Mouse (Mus musculus) macrophage (primary cell): ENCODE results near the gene Prrx2. TPM values are rescaled to one million over a fixed set of nuclear protein-coding genes. Genes with fewer than 3 reads are reported as not detected.
"Not testable (repeated sequence)": the region's sequence is repeated elsewhere in the genome, so short reads cannot be mapped to it uniquely, and the experiment has no call there.

ENCODE experiments used
- H3K27ac ChIP-seq: fragments of 350-480 bp; formaldehyde crosslinking; 2 replicates; pipeline ENCODE4 v1.9.0; 2021
- H3K36me3 ChIP-seq: fragments of 350-480 bp; formaldehyde crosslinking; 2 replicates; pipeline ENCODE4 v1.9.0; 2021; ENCODE audit errors: inconsistent target
- H3K4me3 ChIP-seq: fragments of 350-480 bp; formaldehyde crosslinking; 2 replicates; pipeline ENCODE4 v1.9.0; 2021; ENCODE audit errors: inconsistent target
- H3K79me2 ChIP-seq: fragments of 350-480 bp; formaldehyde crosslinking; 2 replicates; pipeline ENCODE4 v1.9.0; 2021; ENCODE audit errors: inconsistent target
- WGBS: methylation state at CpG from one replicate; pipeline ENCODE4 v1.1.7; 2026; ENCODE audit warnings: inconsistent platforms; ENCODE audit not compliant: missing documents; 5-methylcytosine and 5-hydroxymethylcytosine counted together
- polyA plus RNA-seq: library from polyadenylated mRNA; stranded (reverse); fragments of 250-400 nt; gene quantifications from 3 replicates; pipeline ENCODE4 v1.2.4, GENCODE M21; 2018; ENCODE audit warnings: inconsistent platforms

Prrx2 gene
- polyA plus RNA-seq, 1 experiment from 2014 or later = not detected

DNA sequence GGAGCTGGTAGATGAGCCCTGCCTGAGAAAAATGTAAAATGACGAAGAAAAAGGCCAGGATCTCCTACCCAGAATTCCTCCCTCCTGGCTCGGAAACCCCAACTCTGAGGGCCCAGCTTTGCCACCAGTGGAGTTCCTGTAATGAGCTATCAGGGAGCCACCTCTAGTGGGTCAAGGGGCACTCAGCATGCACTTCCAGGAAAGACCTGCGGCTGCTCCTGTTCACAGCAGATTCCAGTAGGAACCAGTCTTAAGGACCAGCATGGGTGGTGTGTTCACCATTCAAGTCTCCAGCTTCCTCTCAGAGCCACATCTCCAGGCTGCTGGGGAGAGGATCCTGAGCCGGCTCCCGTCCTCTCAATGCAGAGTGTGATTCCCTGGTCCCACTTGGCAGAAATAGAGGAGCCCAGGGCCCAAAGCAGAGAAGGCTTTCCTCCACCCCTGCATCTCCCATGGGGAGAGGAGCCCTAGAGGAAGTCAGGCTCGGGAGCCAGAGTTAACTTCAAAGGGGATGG lies 66.9 kb downstream of the Prrx2 start:
- Histone ChIP-seq H3K36me3 (no peaks in the 10 kb centered on the region), H3K27ac (no peak overlapping the region), H3K79me2 (no peaks in the 10 kb centered on the region), H3K4me3 (no peak overlapping the region)
- 85% methylated on average over 6 of the region's 6 CpGs for WGBS

DNA sequence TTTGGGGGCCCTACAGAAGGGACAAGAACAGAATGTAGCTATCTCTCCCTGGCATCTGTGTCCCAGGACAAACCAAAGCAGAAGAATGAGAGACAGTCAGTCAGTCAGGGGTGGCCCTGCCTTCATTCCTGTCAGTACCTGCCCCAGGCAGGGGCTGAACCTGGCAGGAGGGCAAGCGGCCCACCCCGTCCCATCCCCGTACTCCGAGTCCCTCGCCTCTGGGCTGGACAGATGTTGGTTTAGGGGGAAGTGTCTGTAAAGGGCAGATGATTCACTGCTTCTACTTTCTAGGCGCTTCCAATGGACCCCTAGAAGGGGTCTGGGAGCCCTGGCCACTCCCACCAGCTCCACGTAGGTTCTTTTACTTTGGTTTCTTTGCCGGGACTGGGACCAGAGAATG lies 67.5 kb downstream of the Prrx2 start:
- no peaks in the 10 kb centered on the region for H3K79me2 ChIP-seq
- H3K36me3 ChIP-seq = no peaks in the 10 kb centered on the region
- no peak overlapping the region for H3K27ac ChIP-seq
- WGBS = 74% methylated on average over 8 of the region's 8 CpGs
- no peak overlapping the region for H3K4me3 ChIP-seq

GRCm38 (mm10) chr2:30902726-30903722 lies 68.3 kb downstream of the Prrx2 start:
- Histone ChIP-seq H3K79me2 (no peaks in the 10 kb centered on the region), H3K4me3 (no peak overlapping the region), H3K36me3 (no peaks in the 10 kb centered on the region), H3K27ac (no peak overlapping the region)
- 40% methylated on average over 31 of the region's 37 CpGs for WGBS

DNA sequence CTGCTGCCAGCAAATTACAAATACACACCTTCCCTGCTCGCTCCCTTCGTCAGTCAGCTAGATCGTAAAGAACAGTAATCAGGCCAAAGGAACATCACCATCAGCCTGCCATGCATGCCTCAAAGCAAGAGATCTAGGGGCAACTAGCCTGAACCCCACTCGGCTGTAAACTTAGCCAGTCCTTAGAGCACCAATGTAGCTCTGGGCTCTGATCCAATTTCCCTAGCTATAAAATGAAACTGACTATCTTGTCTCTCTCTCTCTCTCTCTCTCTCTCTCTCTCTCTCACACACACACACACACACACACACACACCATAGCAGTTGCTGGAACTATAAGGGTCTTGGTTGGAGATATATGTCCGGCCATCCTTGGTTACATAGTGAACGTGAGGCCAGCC lies 69.5 kb downstream of the Prrx2 start:
- Histone ChIP-seq H3K36me3 (no peaks in the 10 kb centered on the region), H3K79me2 (no peaks in the 10 kb centered on the region), H3K27ac (no peak overlapping the region), H3K4me3 (no peak overlapping the region)
- WGBS = 90% methylated on average over 6 of the region's 6 CpGs

GRCm38 (mm10) chr2:30904991-30905390 lies 70.2 kb downstream of the Prrx2 start:
- no peaks in the 10 kb centered on the region for H3K79me2 ChIP-seq
- H3K27ac ChIP-seq = no peak overlapping the region
- H3K36me3 ChIP-seq = no peaks in the 10 kb centered on the region
- H3K4me3 ChIP-seq = no peak overlapping the region
- 83% methylated on average over 7 of the region's 7 CpGs for WGBS

- Histone ChIP-seq H3K36me3 (no peaks in the 10 kb centered on the region), H3K79me2 (no peaks in the 10 kb centered on the region), H3K27ac (no peak overlapping the region), H3K4me3 (no peak overlapping the region)
- WGBS = 93% methylated on average over 8 of the region's 8 CpGs
These were observed 71.1 kb downstream of the Prrx2 start for GRCm38 (mm10) chr2:30905906-30906305.

- H3K27ac ChIP-seq = no peak overlapping the region
- no peaks in the 10 kb centered on the region for H3K79me2 ChIP-seq
- H3K4me3 ChIP-seq = no peak overlapping the region
- WGBS = 86% methylated on average over 4 of the region's 4 CpGs
- no peaks in the 10 kb centered on the region for H3K36me3 ChIP-seq
These were observed 71.9 kb downstream of the Prrx2 start for GRCm38 (mm10) chr2:30906641-30907040.

DNA sequence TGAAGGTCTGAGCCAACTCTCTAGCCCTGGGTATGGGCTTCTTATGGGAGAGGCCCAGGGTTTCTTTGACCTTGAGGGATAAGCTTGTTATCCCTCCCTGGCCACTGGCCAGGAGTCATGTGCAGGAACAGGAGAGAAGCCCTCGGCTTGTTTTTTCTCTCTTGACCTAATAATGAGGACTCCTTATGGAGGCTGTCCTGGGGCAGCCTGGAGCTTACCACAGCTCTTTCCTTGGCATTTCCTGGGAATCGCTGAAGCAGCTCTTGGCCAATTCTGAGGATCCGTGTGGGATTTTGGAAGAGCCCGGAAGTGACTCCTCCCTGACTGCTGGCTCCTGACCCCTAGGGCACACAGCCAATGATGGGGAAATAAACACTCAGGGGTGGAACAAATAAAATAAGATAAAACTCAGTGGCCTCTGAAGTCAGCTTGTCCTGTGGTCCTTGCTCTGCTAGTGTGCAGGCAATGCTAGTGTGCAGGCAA lies 77.6 kb downstream of the Prrx2 start:
- Histone ChIP-seq H3K4me3 (no peak overlapping the region), H3K36me3 (no peaks in the 10 kb centered on the region), H3K79me2 (no peaks in the 10 kb centered on the region), H3K27ac (no peak overlapping the region)
- WGBS = 91% methylated on average over 4 of the region's 4 CpGs

DNA sequence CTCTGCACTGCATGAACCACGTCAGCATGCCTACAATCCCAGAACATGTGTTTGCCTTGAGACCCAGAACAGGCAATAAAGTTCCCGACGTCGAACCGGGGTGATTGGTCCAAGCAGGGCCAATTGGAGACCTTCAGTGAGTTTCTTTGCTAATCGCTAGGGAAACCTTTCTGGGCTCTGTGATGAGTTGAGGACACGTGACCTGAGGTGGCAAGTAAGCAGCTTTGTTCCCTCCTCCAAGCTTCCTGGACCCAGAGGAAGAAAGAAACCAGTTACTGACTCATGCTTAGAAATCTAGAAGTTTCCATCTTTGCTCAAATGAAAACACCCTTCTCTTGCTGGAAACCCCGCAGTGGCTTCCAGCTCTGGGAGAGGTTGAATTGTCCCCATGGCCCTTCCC lies 78.2 kb downstream of the Prrx2 start:
- 84% methylated on average over 8 of the region's 8 CpGs for WGBS
- Histone ChIP-seq H3K36me3 (no peaks in the 10 kb centered on the region), H3K4me3 (no peak overlapping the region), H3K79me2 (no peaks in the 10 kb centered on the region), H3K27ac (no peak overlapping the region)

GRCm38 (mm10) chr2:30914836-30915235 lies 80.1 kb downstream of the Prrx2 start:
- Histone ChIP-seq H3K4me3 (no peak overlapping the region), H3K27ac (no peak overlapping the region), H3K79me2 (no peaks in the 10 kb centered on the region), H3K36me3 (no peaks in the 10 kb centered on the region)
- 81% methylated on average over 3 of the region's 3 CpGs for WGBS

DNA sequence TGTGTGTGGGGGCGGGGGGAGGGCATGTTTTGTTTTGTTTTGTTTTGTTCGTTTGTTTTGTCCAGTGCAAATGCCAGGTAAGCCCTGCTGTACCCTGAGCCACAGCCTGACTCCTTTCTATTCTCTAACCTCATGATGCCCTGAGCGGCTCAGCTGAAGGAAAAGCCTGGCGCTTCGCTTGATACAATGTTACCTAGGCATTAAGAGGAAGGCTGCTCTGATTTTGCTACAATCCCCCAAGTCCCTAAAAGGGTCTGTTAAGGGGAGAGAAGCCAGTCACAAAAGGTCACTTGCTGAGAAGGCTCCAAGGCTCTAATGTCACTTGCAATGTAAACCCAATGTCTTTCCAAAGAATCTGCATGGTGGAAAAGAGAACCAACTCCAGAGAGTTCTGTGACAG lies 80.6 kb downstream of the Prrx2 start:
- H3K27ac ChIP-seq = no peak overlapping the region
- no peaks in the 10 kb centered on the region for H3K36me3 ChIP-seq
- WGBS = 94% methylated on average over 5 of the region's 5 CpGs
- no peaks in the 10 kb centered on the region for H3K79me2 ChIP-seq
- H3K4me3 ChIP-seq = no peak overlapping the region

DNA sequence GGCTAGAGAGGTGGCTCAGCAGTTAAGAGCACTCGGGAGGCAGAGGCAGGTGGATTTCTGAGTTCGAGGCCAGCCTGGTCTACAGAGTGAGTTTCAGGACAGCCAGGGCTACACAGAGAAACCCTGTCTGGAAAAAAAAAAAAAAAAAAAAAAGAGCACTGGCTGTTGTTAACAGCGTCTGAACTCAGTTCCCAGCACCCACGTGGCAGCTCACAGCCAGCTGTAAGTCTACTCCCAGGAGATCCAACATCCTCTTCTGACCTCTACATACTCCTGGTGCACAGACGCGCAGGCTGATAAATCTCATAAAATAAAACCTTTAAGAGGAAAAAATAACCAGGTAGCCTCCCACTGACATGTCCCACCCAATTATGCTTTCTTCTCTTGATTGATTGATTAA lies 81.2 kb downstream of the Prrx2 start:
- 92% methylated on average over 5 of the region's 6 CpGs for WGBS
- not testable (repeated sequence) for H3K79me2 ChIP-seq, H3K4me3 ChIP-seq, H3K36me3 ChIP-seq, H3K27ac ChIP-seq

- H3K79me2 ChIP-seq = no peaks in the 10 kb centered on the region
- H3K27ac ChIP-seq = no peak overlapping the region
- 94% methylated on average over 7 of the region's 7 CpGs for WGBS
- no peak overlapping the region for H3K4me3 ChIP-seq
- no peaks in the 10 kb centered on the region for H3K36me3 ChIP-seq
These were observed 82.9 kb downstream of the Prrx2 start for GRCm38 (mm10) chr2:30917649-30918048.

GRCm38 (mm10) chr2:30918126-30918525 lies 83.4 kb downstream of the Prrx2 start:
- Histone ChIP-seq H3K79me2 (no peaks in the 10 kb centered on the region), H3K36me3 (no peaks in the 10 kb centered on the region), H3K4me3 (no peak overlapping the region), H3K27ac (no peak overlapping the region)
- WGBS = 87% methylated on average over 6 of the region's 6 CpGs

DNA sequence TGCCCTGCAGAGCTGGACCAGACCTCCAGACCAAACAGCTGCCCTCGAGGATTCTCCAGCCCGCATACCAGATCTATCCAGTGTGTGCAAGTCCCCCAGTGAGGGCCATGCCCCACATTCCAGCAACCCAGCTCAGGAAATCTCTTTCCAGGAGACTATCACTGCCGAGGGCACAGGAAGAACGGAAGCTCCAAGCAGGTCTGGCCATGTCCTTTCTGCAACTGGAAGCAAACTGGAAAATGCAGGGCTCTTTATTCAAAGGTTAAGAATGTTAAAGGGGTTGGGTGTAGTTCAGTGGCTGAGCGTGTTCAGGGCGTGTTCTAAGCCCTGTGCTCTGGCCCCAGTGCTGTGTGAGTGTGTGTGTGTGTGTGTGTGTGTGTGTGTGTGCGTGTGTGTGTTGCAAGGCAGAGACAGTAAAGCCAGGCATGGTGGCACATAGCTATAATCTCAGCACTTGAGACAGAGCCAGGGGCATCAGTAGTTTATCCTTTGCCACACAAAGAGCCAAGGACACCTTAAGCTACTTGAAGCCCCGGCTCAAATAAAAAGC lies 84.1 kb downstream of the Prrx2 start:
- Histone ChIP-seq H3K4me3 (no peak overlapping the region), H3K79me2 (no peaks in the 10 kb centered on the region), H3K27ac (no peak overlapping the region), H3K36me3 (no peaks in the 10 kb centered on the region)
- WGBS = 89% methylated on average over 8 of the region's 8 CpGs
